Mouse (Mus musculus) large intestine, adult 2 months (tissue): ENCODE data around the gene Bex1. TPM values are rescaled to one million over a fixed set of nuclear protein-coding genes. Genes with fewer than 3 reads are reported as not detected.

Source experiments
- DNase-seq: peaks from one replicate; pipeline ENCODE4 v3.0.0-alpha.2; 2012; ENCODE audit warnings: low read depth, low spot score
- WGBS: fragments of 180-500 bp; shearing (Covaris S2); methylation state at CpG from one replicate; pipeline ENCODE4 v1.1.7; 2018; 5-methylcytosine and 5-hydroxymethylcytosine counted together
- polyA plus RNA-seq: library from polyadenylated mRNA; depleted of rRNA; stranded (reverse); fragments of >200 nt; gene quantifications from 2 replicates; pipeline ENCODE4 v1.2.3, GENCODE M21; 2012; rRNA removed

Bex1 gene
- polyA plus RNA-seq, 1 experiment = 14.6 TPM

DNA sequence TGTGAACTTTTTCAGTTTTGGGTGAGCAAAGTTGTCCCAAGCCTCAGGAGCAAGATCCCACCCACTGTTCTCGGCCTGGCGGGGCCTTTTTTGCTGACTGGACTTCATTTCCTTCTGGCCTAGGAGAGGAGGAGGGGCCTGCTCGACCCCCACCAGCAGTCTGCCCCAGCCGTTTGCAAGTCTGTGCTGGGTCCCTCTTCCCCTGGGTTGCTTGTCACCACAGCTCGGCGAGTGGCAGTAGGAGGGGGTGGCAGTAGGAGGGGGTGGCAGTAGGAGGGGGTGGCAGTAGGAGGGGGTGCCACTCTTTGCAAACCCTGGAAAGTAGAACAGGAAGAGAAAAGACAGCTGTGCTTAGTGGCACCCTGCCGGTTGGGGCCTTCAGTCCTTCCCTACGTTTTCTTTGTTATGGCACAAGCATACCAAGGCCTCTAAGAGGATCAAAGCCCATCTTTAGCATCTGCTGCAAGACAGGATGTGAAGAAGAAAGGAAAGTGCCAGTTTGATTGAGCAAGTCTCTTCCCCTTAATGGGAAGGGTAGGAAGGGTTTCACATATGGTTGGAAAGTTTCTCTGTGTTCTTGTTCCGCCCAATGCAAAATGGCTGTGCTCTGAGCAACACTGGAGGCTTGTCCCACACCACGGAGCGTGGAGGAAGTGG lies 34.3 kb downstream of the Bex1 start:
- 45% methylated on average over 11 of the region's 11 CpGs for WGBS
- DNase-seq = no peak

DNA sequence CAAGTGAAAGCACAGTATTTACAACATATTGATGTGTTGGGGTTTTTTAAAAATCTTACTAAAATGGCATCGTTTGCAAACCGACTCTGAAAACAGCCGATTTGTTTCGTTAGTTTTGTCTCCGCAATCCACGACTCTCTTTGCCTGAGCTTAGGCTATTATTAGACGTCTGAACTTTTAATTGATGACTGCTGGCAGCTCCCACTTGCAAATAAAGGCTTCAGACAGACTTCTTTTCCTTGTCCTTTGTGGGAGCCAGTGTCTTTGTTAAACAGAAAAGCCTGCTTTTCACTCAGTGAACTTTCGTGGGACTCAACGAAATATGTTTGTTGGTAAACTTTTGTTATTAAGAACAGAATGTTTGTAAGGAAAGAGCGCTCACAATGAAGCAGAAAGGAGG lies 42.5 kb downstream of the Bex1 start:
- 41% methylated on average over 10 of the region's 10 CpGs for WGBS
- DNase-seq = no peak

DNA sequence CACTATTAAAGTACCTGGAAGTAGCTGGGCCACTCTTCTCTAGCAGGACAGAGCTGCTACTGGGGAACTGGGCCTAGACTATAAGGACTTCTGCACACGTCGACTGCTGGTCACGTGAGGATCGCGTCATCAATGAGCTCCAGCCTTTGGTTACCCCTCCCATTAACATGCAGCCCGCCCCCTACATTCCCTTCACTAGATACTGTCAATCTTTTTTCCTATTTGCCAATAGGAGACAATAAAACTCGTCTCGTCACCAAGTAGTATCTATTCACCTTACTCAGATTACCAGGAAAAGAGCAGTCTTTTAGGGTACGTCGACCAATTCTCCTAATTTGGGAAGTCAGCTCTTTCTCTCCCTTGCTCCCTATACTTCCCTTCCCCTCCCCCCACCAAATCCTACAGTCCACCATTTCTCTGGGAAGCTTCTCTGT lies 43.2 kb downstream of the Bex1 start, which contains the start of gene Tceal8:
Gene Tceal8, minus strand, starts transcription at position 225 of the 434 bp plus-strand sequence.
- WGBS = 15% methylated on average over 10 of the region's 10 CpGs
- DNase-seq = peak; percentile 47

DNA sequence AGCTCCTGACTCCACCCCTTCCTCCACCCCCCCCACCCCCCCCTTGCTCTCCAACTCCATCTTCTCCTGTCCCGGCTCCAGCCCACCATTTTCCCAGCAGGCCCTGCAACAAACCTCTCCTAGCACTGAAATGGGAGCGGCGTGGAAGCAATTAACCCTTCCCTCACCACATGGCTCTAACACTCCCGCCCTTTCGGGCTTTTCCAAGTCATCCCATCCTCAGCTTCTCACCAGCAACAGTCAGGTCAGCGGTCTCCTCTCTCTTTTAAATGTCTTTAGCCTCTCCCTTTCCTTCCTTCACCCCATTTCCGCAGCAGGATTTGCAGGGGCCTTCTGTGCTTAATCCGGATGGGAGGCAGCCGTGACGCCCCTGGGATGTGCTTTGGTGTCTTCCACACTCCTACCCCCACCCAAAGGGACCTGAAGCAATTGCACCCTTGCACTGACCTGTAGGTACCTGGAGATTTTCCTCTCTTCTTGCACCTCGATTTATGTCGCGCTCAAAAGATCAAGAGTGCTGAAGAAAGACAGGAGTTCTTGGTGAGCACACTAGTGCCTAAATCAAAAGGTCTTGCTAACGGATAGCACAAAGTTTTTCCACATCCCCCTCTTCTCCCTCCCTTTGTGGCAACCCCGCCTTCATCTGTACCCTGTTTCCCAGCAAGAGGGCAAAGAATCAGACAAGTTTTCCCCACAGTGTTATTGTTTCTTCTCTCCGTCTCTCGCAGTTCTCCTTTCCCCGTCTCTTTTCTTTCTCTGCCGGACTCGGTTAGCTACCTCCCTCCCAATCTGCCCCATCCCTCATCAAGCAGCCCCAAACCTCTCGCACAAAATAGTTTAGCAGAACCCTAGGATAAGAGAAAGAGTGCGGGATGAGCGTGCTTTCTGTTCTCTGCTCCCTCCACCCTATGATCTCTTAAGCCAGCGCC lies 43.9 kb downstream of the Bex1 start:
- WGBS = 21% methylated on average over 24 of the region's 24 CpGs
- DNase-seq = peak; percentile 1

DNA sequence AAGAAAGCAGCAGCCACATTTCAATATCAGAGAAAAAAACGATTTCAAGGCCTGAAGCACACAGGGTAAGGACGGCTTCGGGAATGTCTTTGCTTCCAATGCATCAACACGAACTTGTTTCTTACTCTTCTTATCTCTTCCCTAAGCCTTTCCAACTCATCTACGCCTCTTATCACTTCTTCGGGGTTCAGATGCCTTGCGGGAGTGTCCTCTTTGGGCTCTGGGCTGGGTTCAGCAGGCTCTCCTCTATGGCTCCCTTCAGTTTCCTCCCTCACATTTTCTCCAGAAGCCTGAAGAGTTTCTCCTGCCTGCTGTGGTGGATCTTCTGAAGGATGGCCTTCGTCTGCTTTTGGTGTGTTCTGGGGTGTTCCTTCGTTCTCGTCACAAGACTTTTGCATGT lies 44.7 kb downstream of the Bex1 start:
- WGBS = 66% methylated on average over 10 of the region's 10 CpGs
- no peak for DNase-seq

Other genes starting within 250 kb of the Bex1 start
- gene Arxes2, start 221.7 kb downstream of the Bex1 start, polyA plus RNA-seq = 0.89 and 0.90 TPM in 2 replicates
- 0.26 and 0.37 TPM in 2 replicates for gene Arxes1, start 182.1 kb downstream of the Bex1 start, polyA plus RNA-seq
- gene Bex2, start 147.3 kb downstream of the Bex1 start, polyA plus RNA-seq = 1.6 and 2.2 TPM in 2 replicates
- gene Nxf3, start 130.3 kb downstream of the Bex1 start, polyA plus RNA-seq = not detected in 2 replicates
- gene Bex4, start 76.5 kb downstream of the Bex1 start, polyA plus RNA-seq = 0.15 and 2.9 TPM in 2 replicates
- gene Tceal8, start 43.2 kb downstream of the Bex1 start, polyA plus RNA-seq = 2.1 and 5.3 TPM in 2 replicates
- 0.27 and 0.30 TPM in 2 replicates for gene Tceal5, start 11.6 kb downstream of the Bex1 start, polyA plus RNA-seq
- gene Tceal7, start 734 bp downstream of the Bex1 start, polyA plus RNA-seq = not detected in 2 replicates
- gene Tceal9, start 29.6 kb upstream of the Bex1 start, polyA plus RNA-seq = 11.0 and 19.8 TPM in 2 replicates
- gene Bex3, start 54.7 kb upstream of the Bex1 start, polyA plus RNA-seq = 24.3 and 39.6 TPM in 2 replicates